Mouse (Mus musculus): Measurements from ENCODE around the gene Heatr4. TPM values are rescaled to one million over a fixed set of nuclear protein-coding genes. Genes with fewer than 3 reads are reported as not detected.
A peak's percentile ranks its signal among the peaks of the same experiment; 100 is the strongest.

Gene Heatr4
- polyA plus RNA-seq, 1 experiment from 2014 or later, result not detected

DNA sequence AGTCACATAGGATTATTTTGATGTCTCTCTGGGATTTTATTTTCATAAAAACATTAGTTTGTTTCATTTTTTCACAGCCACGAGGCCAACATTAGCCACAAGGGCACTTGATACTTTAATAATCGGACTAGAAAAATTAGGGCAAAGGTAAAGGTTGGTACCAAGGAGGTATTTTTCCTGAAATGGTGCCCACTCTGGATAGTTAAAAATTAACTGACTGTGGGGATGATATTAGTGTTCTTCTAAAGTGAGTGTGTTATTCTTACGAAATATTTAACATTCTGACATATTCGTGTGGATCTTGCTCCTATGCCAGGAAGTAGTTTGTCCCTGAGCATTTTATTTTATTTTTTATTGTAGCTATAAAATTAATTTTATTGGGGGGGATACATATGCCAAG is 3.0 kb downstream of the Heatr4 start:
- Histone ChIP-seq H3K4me2 (no peak overlapping the region), H3K4me1 (ENCODE audit: insufficient read depth) (peaks cover under 1% of the 10 kb centered on the region; the same call in 1 of the 2 replicates), H3K9ac (no peak overlapping the region), H3K27me3 (ENCODE audit: insufficient read depth, low read length) (no peaks in the 10 kb centered on the region), H3K36me3 (ENCODE audit: insufficient read depth) (no peaks in the 10 kb centered on the region), H3K27ac (ENCODE audit: low read depth) (no peak overlapping the region), H3K4me3 (ENCODE audit: low read depth, low read length) (no peak overlapping the region), H3K9me3 (ENCODE audit: low read depth, low read length) (no peaks in the 10 kb centered on the region)
- ATAC-seq (ENCODE audit: insufficient read depth) (no peak), DNase-seq (no peak)
- 74% methylated on average over 4 of the region's 4 CpGs for WGBS
- no peak for TF ChIP-seq CTCF (IDR thresholded peaks at IDR 0.05; ENCODE audit: low read depth)

DNA sequence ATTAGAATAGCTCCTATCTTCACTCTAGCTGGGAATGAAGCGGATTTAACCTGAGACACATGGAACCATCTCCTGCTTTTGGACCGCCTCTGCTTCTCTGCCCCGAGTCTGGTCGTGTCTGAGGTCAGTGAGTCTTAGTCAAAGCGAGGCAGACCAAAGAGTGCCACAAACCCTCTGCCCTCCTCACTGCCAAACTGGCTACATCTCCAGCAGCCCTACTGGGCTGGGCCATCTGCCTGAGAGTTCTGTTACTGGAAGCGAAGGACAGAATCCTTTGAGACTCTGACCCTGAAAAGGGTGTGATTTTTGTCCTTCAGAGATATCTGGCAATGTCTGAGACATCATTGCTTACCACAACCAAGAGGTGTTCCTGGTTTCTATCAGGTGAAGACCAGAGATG is 5.8 kb downstream of the Heatr4 start:
- Histone ChIP-seq H3K36me3 (ENCODE audit: insufficient read depth) (no peaks in the 10 kb centered on the region), H3K9me3 (ENCODE audit: low read depth, low read length) (no peaks in the 10 kb centered on the region), H3K4me3 (ENCODE audit: low read depth, low read length) (no peak overlapping the region), H3K4me2 (no peak overlapping the region), H3K9ac (no peak overlapping the region), H3K4me1 (ENCODE audit: insufficient read depth) (no peaks in the 10 kb centered on the region), H3K27ac (ENCODE audit: low read depth) (no peak overlapping the region), H3K27me3 (ENCODE audit: insufficient read depth, low read length) (no peaks in the 10 kb centered on the region)
- no peak for DNase-seq
- 84% methylated on average over 6 of the region's 6 CpGs for WGBS
- ATAC-seq (ENCODE audit: insufficient read depth), result no peak
- TF ChIP-seq CTCF (IDR thresholded peaks at IDR 0.05; ENCODE audit: low read depth), result no peak

DNA sequence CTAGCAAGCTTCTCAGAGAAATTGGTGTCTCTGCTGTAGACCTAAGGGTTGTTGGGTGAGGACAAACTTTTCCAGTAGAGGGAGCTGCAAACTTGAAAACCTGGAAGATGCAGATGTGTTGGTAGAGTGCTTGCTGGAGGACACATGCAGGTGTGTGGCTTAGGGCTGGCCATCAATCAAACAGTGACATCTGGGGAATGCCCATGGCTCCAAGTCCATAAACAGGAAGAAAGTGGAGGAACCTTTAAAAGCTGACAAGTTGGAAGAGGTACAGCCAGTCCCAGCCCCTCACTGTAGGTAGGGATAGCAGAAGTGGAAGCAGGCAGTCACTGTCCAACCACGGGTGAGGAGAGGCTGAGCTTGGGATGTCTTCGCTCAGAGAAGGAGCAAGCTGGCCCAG is 12.5 kb downstream of the Heatr4 start:
- DNase-seq, result peak; percentile 72

DNA sequence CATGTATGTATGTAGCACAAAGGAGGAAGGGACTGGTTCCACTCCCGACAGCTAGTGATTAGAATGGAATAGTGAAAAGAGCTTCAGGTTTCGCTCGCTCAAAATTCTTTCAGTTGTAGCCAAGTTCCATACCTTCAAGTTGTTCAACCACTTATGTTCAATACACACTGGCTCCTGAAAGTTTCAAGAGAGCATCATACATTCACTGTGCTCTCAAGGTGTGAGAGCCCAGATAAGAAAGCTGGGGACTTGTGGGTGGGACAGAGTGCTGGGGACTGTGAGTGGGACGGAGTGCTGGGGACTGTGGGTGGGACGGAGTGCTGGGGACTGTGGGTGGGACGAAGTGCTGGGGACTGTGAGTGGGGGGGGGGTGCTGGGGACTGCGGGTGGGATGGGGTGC is 19.4 kb downstream of the Heatr4 start:
- no peak for TF ChIP-seq CTCF (IDR thresholded peaks at IDR 0.05; ENCODE audit: low read depth)
- 57% methylated on average over 6 of the region's 7 CpGs for WGBS
- Histone ChIP-seq H3K36me3 (ENCODE audit: insufficient read depth) (no peaks in the 10 kb centered on the region), H3K4me3 (ENCODE audit: low read depth, low read length) (no peak overlapping the region), H3K9me3 (ENCODE audit: low read depth, low read length) (no peaks in the 10 kb centered on the region), H3K4me2 (no peak overlapping the region), H3K27ac (ENCODE audit: low read depth) (0 out of 2 replicates have a peak overlapping the region, but pooled peaks have one; percentile 8), H3K4me1 (ENCODE audit: insufficient read depth) (no peaks in the 10 kb centered on the region), H3K9ac (no peak overlapping the region), H3K27me3 (ENCODE audit: insufficient read depth, low read length) (no peaks in the 10 kb centered on the region)
- DNase-seq, result peak; percentile 53
- ATAC-seq (ENCODE audit: insufficient read depth), result peak; percentile 76; the same call in 1 of the 2 replicates

More for the DNA sequence above, 12.5 kb downstream of the Heatr4 start:
- Histone ChIP-seq H3K4me3 (ENCODE audit: low read depth, low read length) (no peak overlapping the region), H3K36me3 (ENCODE audit: insufficient read depth) (no peaks in the 10 kb centered on the region), H3K4me2 (no peak overlapping the region), H3K4me1 (ENCODE audit: insufficient read depth) (no peaks in the 10 kb centered on the region), H3K27ac (ENCODE audit: low read depth) (no peak overlapping the region), H3K9ac (no peak overlapping the region), H3K9me3 (ENCODE audit: low read depth, low read length) (no peaks in the 10 kb centered on the region), H3K27me3 (ENCODE audit: insufficient read depth, low read length) (no peaks in the 10 kb centered on the region)
- ATAC-seq (ENCODE audit: insufficient read depth), result no peak; the same call in 1 of the 2 replicates
- 64% methylated on average over 2 of the region's 2 CpGs for WGBS
- TF ChIP-seq CTCF (IDR thresholded peaks at IDR 0.05; ENCODE audit: low read depth), result peak; percentile 67

DNA sequence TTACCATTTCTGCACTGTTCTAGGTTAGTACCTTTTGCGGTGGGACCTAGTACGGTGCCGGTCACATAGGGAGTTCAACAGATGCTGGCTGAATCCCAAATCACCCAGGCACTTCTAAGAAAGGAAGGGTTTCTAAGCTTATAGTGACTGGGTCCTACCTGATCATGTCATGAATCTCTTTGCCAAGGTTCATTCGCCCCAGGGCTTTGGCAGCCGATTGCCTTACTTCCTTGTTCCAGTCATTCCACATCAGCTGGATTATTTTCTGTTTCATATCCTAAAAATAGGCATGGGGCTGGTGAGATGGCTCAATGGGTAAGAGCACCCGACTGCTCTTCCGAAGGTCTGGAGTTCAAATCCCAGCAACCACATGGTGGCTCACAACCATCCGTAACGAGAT is 26.4 kb downstream of the Heatr4 start:
- TF ChIP-seq CTCF (IDR thresholded peaks at IDR 0.05; ENCODE audit: low read depth), result no peak
- Histone ChIP-seq H3K9me3 (ENCODE audit: low read depth, low read length) (no peaks in the 10 kb centered on the region), H3K27ac (ENCODE audit: low read depth) (no peak overlapping the region), H3K4me2 (no peak overlapping the region), H3K4me1 (ENCODE audit: insufficient read depth) (no peaks in the 10 kb centered on the region), H3K4me3 (ENCODE audit: low read depth, low read length) (no peak overlapping the region), H3K36me3 (ENCODE audit: insufficient read depth) (peaks cover 15% of the 10 kb centered on the region; the same call in 1 of the 2 replicates), H3K9ac (no peak overlapping the region), H3K27me3 (ENCODE audit: insufficient read depth, low read length) (no peaks in the 10 kb centered on the region)
- DNase-seq, result no peak
- 93% methylated on average over 9 of the region's 9 CpGs for WGBS
- no peak for ATAC-seq (ENCODE audit: insufficient read depth)

DNA sequence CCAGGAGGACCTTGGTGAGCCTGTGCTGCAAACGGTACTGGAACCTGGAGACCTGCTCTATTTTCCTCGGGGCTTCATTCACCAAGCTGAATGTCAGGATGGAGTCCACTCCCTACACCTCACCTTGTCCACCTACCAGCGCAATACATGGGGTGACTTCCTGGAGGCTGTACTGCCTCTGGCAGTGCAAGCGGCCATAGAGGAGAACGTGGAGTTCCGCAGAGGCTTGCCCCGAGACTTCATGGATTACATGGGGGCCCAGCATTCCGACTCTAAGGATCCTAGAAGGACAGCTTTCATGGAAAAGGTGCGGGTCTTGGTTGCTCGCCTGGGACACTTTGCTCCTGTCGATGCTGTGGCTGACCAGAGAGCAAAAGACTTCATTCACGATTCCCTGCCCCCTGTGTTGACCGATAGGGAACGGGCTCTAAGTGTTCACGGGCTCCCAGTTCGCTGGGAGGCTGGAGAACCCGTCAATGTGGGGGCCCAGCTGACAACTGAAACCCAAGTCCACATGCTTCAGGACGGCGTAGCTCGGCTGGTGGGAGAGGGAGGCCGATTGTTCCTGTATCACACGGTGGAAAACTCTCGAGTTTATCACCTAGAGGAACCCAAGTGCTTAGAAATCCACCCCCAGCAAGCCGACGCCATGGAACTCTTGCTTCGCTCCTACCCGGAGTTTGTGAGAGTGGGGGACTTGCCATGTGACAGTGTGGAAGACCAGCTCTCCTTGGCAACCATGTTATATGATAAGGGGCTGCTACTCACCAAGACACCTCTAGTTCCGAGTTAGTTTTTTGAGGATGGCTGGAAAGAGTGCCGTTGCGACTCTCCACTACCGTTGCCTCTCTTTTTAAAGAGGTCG is 32.7 kb downstream of the Heatr4 start:
- 43% methylated on average over 32 of the region's 32 CpGs for WGBS
- Histone ChIP-seq H3K4me3 (ENCODE audit: low read depth, low read length) (peak overlapping the region; percentile 91), H3K9ac (peak overlapping the region; percentile 79), H3K27ac (ENCODE audit: low read depth) (no peak overlapping the region), H3K4me2 (peak overlapping the region; percentile 98), H3K9me3 (ENCODE audit: low read depth, low read length) (no peaks in the 10 kb centered on the region), H3K36me3 (ENCODE audit: insufficient read depth) (peaks cover 29% of the 10 kb centered on the region), H3K4me1 (ENCODE audit: insufficient read depth) (peaks cover 12% of the 10 kb centered on the region), H3K27me3 (ENCODE audit: insufficient read depth, low read length) (no peaks in the 10 kb centered on the region)
- DNase-seq (no peak), ATAC-seq (ENCODE audit: insufficient read depth) (no peak)
- TF ChIP-seq CTCF (IDR thresholded peaks at IDR 0.05; ENCODE audit: low read depth), result no peak

DNA sequence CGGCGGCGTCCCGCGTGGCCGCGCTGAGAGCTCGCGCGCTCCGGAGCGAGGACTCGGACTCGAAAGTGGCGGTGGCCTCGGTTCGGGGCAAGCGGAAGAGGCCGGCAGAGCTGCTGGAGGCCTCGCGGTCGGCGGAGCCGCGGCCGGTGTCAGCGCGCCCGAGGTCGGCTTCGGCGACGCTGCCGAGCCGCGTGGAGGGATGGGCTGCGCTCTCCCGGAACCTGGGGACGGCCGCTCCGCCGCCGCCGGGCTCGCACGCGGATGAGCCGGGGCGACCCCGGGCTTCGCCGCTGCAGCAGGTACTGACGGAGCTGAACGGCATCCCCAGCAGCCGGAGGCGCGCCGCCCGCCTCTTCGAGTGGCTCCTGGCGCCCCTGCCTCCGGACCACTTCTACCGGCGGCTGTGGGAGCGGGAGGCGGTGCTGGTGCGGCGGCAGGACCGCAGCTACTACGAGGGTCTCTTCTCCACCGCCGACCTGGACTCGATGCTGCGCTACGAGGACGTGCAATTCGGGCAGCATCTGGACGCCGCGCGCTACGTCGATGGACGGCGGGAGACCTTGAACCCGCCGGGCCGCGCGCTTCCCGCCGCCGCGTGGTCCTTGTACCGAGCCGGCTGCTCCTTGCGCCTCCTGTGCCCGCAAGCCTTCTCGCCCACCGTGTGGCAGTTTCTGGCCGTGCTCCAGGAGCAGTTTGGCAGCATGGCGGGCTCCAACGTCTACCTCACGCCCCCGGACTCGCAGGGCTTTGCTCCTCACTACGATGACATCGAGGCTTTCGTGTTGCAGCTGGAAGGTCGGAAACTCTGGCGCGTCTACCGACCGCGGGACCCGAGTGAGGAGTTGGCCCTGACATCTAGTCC is 33.6 kb downstream of the Heatr4 start:
- DNase-seq (peak; percentile 56), ATAC-seq (ENCODE audit: insufficient read depth) (peak; percentile 59)
- no peak for TF ChIP-seq CTCF (IDR thresholded peaks at IDR 0.05; ENCODE audit: low read depth)
- WGBS, result under 1% methylated on average over 98 of the region's 116 CpGs
- Histone ChIP-seq H3K36me3 (ENCODE audit: insufficient read depth) (peaks cover 28% of the 10 kb centered on the region), H3K4me1 (ENCODE audit: insufficient read depth) (peaks cover 12% of the 10 kb centered on the region), H3K27ac (ENCODE audit: low read depth) (peak overlapping the region; percentile 75; the same call in 1 of the 2 replicates), H3K9ac (peak overlapping the region; percentile 79), H3K9me3 (ENCODE audit: low read depth, low read length) (no peaks in the 10 kb centered on the region), H3K4me2 (peak overlapping the region; percentile 98), H3K4me3 (ENCODE audit: low read depth, low read length) (peak overlapping the region; percentile 91), H3K27me3 (ENCODE audit: insufficient read depth, low read length) (no peaks in the 10 kb centered on the region)

Data from lung, embryonic 14.5 days (tissue).